Mouse (Mus musculus) kidney, postnatal 0 days (tissue): ENCODE results near the gene Fem1a. TPM values are rescaled to one million over a fixed set of nuclear protein-coding genes. Genes with fewer than 3 reads are reported as not detected.

ENCODE experiments used
- ATAC-seq: fragments of 200-750 bp; cut with Nextera tagmentation; replicated peaks from 2 replicates; pipeline ENCODE4 v1.8.0; 2017; ENCODE audit warnings: low read depth, moderate number of reproducible peaks, moderate TSS enrichment, moderate library complexity; ENCODE audit not compliant: low FRiP score
- DNase-seq: peaks from one replicate; pipeline ENCODE4 v3.0.0-alpha.2; 2016; ENCODE audit warnings: low spot score
- H3K27ac ChIP-seq: fragments of 300-500 bp; sonication (generic); 2 replicates; pipeline ENCODE4 v1.5.1; 2014; ENCODE audit warnings: mild to moderate bottlenecking
- H3K27me3 ChIP-seq: fragments of 300-500 bp; sonication (generic); 2 replicates; pipeline ENCODE4 v1.6.1; 2014; ENCODE audit warnings: low read length, mixed read lengths; ENCODE audit not compliant: insufficient read depth
- H3K36me3 ChIP-seq: fragments of 300-500 bp; sonication (generic); 2 replicates; pipeline ENCODE4 v1.6.1; 2014; ENCODE audit warnings: low read length, mixed read lengths; ENCODE audit not compliant: insufficient read depth
- H3K4me1 ChIP-seq: fragments of 300-500 bp; sonication (generic); replicated peaks from 2 replicates; pipeline ENCODE4 v1.6.1; 2014; ENCODE audit warnings: antibody characterized with exemption, low read length, mixed read lengths; ENCODE audit not compliant: insufficient read depth
- H3K4me2 ChIP-seq: fragments of 300-500 bp; sonication (generic); 2 replicates; pipeline ENCODE4 v1.6.1; 2014; ENCODE audit warnings: mild to moderate bottlenecking, low read length, moderate library complexity, mixed read lengths
- H3K4me3 ChIP-seq: fragments of 300-500 bp; sonication (generic); replicated peaks from 2 replicates; pipeline ENCODE4 v1.5.1; 2014; ENCODE audit warnings: low read depth, low read length
- H3K9ac ChIP-seq: fragments of 300-500 bp; sonication (generic); 2 replicates; pipeline ENCODE4 v1.6.1; 2014; ENCODE audit warnings: low read depth, low read length
- H3K9me3 ChIP-seq: fragments of 300-500 bp; sonication (generic); replicated peaks from 2 replicates; pipeline ENCODE4 v1.6.1; 2016; ENCODE audit warnings: low read length, inconsistent platforms, mixed read lengths
- CTCF ChIP-seq: IDR thresholded peaks from 2 replicates; pipeline ENCODE4 v1.5.1; 2016; ENCODE audit warnings: antibody characterized with exemption, low read depth, mild to moderate bottlenecking, moderate library complexity
- WGBS: fragments of 180-500 bp; shearing (Covaris S2); extraction: QIAGEN DNeasy Blood & Tissue Kit; methylation state at CpG from one replicate; pipeline ENCODE4 v1.1.7; 2014; 5-methylcytosine and 5-hydroxymethylcytosine counted together
- polyA plus RNA-seq: library from polyadenylated mRNA; unstranded; fragments of >200 nt; fragmentation: Nextera tagmentation; extraction: Ambion mirVana; gene quantifications from 2 replicates; pipeline ENCODE4 v1.2.1, GENCODE M21; 2015

The Fem1a gene
- polyA plus RNA-seq, 1 experiment from 2014 or later: 11.7 TPM

DNA sequence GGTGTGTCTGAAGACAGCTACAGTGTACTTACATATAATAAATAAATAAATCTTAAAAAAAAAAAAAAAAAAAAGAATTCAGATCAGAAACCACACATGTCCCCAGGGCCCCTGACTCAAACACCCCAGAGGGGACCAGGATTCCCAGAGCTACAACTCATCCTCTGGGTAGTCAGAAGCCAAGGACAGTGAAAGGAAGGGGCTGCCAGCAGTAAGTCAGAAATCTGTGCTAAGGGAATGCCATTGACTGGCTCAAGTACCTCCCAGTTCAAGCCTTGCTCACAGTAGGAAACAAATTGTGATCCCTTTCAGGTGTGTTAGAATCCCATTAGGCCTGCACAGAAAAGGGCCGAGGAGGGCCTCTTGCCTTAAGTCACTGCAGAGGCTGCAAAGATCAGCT, 42.4 kb upstream of the Fem1a start:
- no peak overlapping the region for H3K4me2 ChIP-seq
- DNase-seq (no peak), ATAC-seq (no peak)
- H3K9ac ChIP-seq: no peak overlapping the region
- no peak overlapping the region for H3K4me3 ChIP-seq
- H3K27me3 ChIP-seq: no peaks in the 10 kb centered on the region
- H3K9me3 ChIP-seq: no peaks in the 10 kb centered on the region
- no peak for TF ChIP-seq CTCF
- peaks cover 5% of the 10 kb centered on the region; the same call in 1 of the 2 replicates for H3K4me1 ChIP-seq
- H3K36me3 ChIP-seq: peaks cover 31% of the 10 kb centered on the region
- 74% methylated on average over 1 of the region's 1 CpGs for WGBS
- no peak overlapping the region for H3K27ac ChIP-seq

GRCm38 (mm10) chr17:56217670-56218069, 38.9 kb upstream of the Fem1a start:
- Histone ChIP-seq H3K27ac (no peak overlapping the region), H3K4me2 (peak overlapping the region; percentile 81), H3K27me3 (no peaks in the 10 kb centered on the region), H3K9ac (peak overlapping the region; percentile 78), H3K4me3 (peak overlapping the region; percentile 75), H3K9me3 (no peaks in the 10 kb centered on the region), H3K36me3 (0 out of 2 replicates have a peak, but pooled peaks cover 4% of the 10 kb centered on the region), H3K4me1 (peaks cover 5% of the 10 kb centered on the region; the same call in 1 of the 2 replicates)
- DNase-seq (no peak), ATAC-seq (no peak)
- 61% methylated on average over 13 of the region's 13 CpGs for WGBS
- TF ChIP-seq CTCF: no peak

GRCm38 (mm10) chr17:56218377-56219191, 38.0 kb upstream of the Fem1a start, which contains the start of gene Dpp9:
Gene Dpp9, minus strand, starts transcription at chr17:56218905.
- Histone ChIP-seq H3K9me3 (no peaks in the 10 kb centered on the region), H3K36me3 (no peaks in the 10 kb centered on the region), H3K4me3 (peak within 1 kb of the TSS; percentile 75), H3K27ac (peak within 1 kb of the TSS; percentile 91), H3K4me2 (peak within 1 kb of the TSS; percentile 81), H3K27me3 (no peaks in the 10 kb centered on the region), H3K9ac (peak within 1 kb of the TSS; percentile 78), H3K4me1 (peaks cover 5% of the 10 kb centered on the region; the same call in 1 of the 2 replicates)
- DNase-seq (peak; percentile 99), ATAC-seq (peak; percentile 100)
- peak; percentile 45 for TF ChIP-seq CTCF
- WGBS: 0% methylated on average over 61 of the region's 78 CpGs

DNA sequence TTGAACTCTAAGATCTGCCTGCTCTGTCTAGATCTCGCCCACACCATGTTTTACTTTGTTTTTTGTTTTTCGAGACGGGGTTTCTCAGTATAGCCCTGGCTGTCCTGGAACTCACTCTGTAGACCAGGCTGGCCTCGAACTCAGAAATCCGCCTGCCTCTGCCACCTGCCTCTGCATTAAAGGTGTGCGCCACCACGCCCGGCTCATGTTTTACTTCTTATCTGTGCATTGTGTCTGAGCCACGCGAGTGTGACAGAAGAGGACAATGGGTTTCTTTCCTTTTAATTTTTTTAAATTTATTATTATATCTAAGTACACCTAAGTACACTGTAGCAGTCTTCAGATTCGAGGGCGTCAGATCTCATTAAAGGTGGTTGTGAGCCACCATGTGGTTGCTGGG, 37.4 kb upstream of the Fem1a start:
- ATAC-seq (no peak), DNase-seq (no peak)
- 44% methylated on average over 12 of the region's 12 CpGs for WGBS
- Histone ChIP-seq H3K36me3 (no peaks in the 10 kb centered on the region), H3K4me3 (peak overlapping the region; percentile 75), H3K4me2 (peak overlapping the region; percentile 81), H3K9ac (peak overlapping the region; percentile 78), H3K9me3 (no peaks in the 10 kb centered on the region), H3K27me3 (no peaks in the 10 kb centered on the region), H3K4me1 (peaks cover 5% of the 10 kb centered on the region; the same call in 1 of the 2 replicates), H3K27ac (peak overlapping the region; percentile 81)
- TF ChIP-seq CTCF: no peak

- DNase-seq (peak; percentile 50), ATAC-seq (no peak)
- no peak overlapping the region for H3K9ac ChIP-seq
- no peaks in the 10 kb centered on the region for H3K27me3 ChIP-seq
- H3K9me3 ChIP-seq: no peaks in the 10 kb centered on the region
- no peak overlapping the region for H3K4me2 ChIP-seq
- no peak for TF ChIP-seq CTCF
- H3K27ac ChIP-seq: peak overlapping the region; percentile 81
- H3K36me3 ChIP-seq: no peaks in the 10 kb centered on the region
- H3K4me3 ChIP-seq: no peak overlapping the region
- 29% methylated on average over 3 of the region's 3 CpGs for WGBS
- peaks cover 5% of the 10 kb centered on the region; the same call in 1 of the 2 replicates for H3K4me1 ChIP-seq
Observed at GRCm38 (mm10) chr17:56219805-56220204, 36.8 kb upstream of the Fem1a start.

- ATAC-seq (no peak), DNase-seq (no peak)
- Histone ChIP-seq H3K4me1 (no peaks in the 10 kb centered on the region), H3K9me3 (no peaks in the 10 kb centered on the region), H3K9ac (no peak overlapping the region), H3K27me3 (no peaks in the 10 kb centered on the region), H3K36me3 (no peaks in the 10 kb centered on the region), H3K4me3 (no peak overlapping the region), H3K4me2 (no peak overlapping the region), H3K27ac (no peak overlapping the region)
- TF ChIP-seq CTCF: no peak
- 25% methylated on average over 1 of the region's 1 CpGs for WGBS
Observed at GRCm38 (mm10) chr17:56224916-56225315, 31.7 kb upstream of the Fem1a start.
